Mouse (Mus musculus): ENCODE results near the gene Man1a. TPM values are rescaled to one million over a fixed set of nuclear protein-coding genes. Genes with fewer than 3 reads are reported as not detected.

The Man1a gene
- total RNA-seq (2021), result 10 to 100 TPM; 32.1 to 36.6 TPM
- long read RNA-seq, experiment 1, full-length matches to known transcripts, result 17 of 23 reads
- long read RNA-seq, experiment 1, partial matches to known transcripts, result 6 of 23 reads
- long read RNA-seq, experiment 1, other reads (novel, unspliced or antisense), result 0 of 23 reads
- long read RNA-seq, experiment 2, full-length matches to known transcripts, result 13 of 19 reads
- long read RNA-seq, experiment 2, partial matches to known transcripts, result 5 of 19 reads
- long read RNA-seq, experiment 2, other reads (novel, unspliced or antisense), result 1 of 19 reads

DNA sequence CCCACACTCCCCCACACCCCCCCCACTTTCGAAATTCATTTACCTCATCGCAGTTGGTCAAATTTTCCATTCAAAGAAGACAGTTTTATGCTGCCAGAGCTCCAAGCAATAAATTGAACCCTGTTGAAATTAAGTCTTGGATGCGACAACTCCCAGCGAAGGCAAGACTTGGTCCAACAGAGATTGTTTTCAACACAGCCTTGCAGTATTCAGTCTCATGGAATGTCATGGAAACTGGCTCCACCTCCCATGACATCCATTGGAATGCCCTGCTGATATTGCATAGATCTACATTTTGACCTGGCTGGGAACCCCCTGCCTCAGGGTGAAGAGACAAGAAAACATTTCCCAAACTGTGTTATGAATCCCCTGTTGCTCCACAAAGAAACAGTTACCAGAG is at the start of gene Man1a:
Gene Man1a, minus strand, starts transcription at position 190 of the 400 bp plus-strand sequence.
- peak; percentile 12 to 26 for DNase-seq
- intact Hi-C loops (cut with DNase I), result loop anchor here (5.0 to 10.0 kb wide), 2 partner anchors 214 to 1688 kb away; no protein-coding TSS in a partner anchor

DNA sequence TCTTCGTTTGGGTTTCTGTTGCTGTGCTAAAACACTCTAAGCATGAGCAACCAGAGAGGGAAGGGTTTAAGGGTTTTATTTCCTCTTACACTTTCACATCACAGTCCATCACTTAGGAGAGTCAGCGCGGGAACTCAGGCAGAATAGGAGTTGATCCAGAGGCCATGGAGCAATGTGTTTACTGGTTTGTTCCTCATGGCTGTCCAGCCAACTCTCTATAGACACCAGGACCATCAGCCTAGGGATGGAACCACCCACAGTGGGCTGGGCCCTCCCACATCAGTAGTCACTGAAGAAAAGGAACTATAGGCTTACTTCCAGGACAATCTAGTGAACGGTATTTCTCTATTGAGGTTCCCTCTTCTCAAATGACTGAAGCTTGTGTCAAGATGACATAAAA is 45.4 kb upstream of the Man1a start:
- DNase-seq, result no peak
- intact Hi-C loops (cut with DNase I), result no loop called here

DNA sequence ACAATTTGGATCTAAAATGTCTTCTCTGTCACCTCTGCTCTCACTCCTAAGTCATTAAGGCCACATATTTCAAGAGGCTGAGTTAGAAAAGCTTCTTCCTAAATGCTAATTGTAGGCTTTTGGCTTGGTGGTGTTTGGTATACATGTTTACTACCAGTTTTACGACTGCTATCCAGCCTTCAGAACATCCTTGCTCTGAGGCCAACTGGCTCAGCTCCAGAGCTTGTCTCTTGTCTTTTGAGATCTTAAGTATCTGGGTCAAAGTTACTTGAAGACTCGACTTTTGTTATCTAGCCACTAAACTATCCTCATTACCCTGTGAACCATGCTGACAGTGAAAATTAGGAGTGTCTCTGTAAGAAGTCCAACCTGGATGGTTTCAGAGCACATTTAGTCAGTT is 44.0 kb upstream of the Man1a start:
- intact Hi-C loops (cut with DNase I), result no loop called here

DNA sequence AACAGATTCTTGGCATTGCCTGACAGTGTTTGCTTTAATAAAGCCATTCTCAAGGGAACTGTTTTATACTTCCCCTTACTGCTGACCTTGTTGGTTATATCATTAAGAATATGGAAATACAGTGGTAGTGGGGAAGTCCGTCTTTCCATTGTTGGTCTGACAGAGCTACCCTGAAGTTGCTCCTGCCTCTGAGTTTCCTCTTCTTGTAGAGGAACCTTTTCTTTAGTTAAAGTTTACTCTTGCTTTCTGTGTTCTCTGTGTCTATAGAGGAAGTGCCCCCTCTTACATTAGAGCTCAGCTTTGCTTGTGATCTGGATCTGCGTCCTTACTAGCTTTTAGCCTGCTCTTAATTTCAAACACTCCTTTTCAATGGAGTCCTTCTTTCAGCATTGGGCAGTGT is 42.9 kb upstream of the Man1a start:
- intact Hi-C loops (cut with DNase I), result no loop called here

More for the DNA sequence above, 44.0 kb upstream of the Man1a start:
- peak in 1 of 2 experiments; percentile 5 for DNase-seq

DNA sequence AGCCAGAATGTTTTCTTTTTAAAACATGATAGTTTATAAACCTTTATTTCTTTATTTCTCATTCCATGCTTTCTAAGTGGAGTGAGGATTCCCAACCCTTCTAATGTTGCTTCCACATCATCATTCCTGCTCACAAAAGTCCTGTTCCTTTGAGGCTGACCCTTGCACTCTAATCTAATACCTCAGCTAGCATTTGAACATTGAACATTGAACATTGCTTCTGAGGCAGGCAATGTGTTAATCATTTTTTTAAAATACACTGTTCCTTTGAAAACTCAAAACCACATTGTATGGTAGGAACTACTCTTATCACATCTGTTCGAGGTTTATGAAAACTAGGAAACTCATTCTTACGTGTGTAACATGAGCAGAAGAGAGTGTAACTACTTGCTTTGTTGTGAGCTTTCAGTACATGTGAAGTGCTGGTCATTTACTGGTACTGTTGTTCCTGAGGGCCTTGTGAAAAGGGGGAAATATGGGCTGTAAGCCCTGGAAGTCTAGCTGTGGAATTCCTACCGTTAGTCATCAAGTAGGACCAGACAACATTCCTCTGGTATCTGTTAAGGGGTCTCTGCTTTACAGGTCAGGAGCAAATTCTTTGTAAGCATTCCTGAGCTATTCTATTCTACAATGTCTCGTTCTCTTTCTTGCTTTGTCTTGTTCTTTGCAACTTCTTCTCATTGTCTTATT is 42.0 kb upstream of the Man1a start:
- no peak for DNase-seq
- intact Hi-C loops (cut with DNase I), result no loop called here

More for the DNA sequence above, 42.9 kb upstream of the Man1a start:
- DNase-seq, result no peak

DNA sequence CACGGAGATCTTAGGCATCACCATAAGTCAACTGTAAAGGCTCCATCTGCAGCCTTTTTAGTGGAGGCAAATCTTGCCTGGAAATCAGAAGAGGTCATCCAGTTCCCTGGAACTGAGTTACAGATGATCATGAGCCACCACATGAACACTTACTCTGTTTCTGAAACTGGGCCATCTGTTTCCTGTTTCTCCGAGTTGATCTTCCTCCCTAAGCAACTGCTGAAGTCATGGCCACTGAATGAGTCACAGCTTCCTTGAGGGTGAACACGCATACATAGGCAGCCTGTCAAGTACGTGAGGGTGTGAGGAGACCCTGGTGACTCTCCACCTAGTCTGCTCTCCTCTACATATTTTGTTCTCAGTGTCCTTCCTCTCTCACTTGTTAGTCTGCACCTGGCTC is 41.4 kb upstream of the Man1a start:
- intact Hi-C loops (cut with DNase I), result no loop called here
- peak; percentile 23 to 43 for DNase-seq

DNA sequence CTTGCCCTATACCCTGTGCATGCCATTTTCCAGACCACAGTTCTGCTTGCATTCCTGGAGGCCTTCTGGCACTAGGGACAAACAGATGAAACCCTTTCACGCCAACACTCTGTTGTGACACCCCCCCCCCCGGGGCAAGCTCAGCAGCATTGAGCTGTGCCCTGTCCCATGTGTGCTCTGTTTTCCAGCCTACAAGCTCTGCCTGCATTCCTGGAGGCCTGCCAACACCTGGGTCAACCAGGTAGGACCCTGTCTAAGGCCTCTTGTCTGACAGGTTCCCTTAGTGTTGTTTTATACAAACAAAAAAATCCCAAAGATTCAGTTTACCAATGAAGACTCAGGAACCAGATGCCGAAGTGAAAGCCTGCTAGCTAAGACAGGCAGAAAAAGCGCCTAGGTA is 27.3 kb upstream of the Man1a start:
- DNase-seq, result no peak
- intact Hi-C loops (cut with DNase I), result no loop called here

DNA sequence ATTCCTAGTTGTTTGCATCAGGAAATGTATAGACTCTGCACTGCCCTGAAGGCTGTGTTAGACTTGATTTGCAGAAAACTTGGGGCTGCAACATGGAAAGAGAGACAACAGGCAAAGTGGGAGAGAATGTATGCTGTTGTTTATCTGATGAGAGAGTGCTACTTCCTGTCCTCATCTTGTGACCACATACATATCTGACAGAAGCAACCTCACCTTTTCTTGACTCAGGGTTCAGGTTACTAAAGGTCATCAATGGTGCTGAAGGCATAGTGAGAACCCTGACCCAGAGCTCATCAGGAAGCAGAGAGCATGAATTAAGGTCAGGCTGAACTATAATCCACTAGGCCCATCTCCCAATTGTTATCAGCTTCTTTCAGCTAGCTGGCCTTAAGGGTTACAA is 15.7 kb upstream of the Man1a start:
- no peak for DNase-seq
- intact Hi-C loops (cut with DNase I), result no loop called here

DNA sequence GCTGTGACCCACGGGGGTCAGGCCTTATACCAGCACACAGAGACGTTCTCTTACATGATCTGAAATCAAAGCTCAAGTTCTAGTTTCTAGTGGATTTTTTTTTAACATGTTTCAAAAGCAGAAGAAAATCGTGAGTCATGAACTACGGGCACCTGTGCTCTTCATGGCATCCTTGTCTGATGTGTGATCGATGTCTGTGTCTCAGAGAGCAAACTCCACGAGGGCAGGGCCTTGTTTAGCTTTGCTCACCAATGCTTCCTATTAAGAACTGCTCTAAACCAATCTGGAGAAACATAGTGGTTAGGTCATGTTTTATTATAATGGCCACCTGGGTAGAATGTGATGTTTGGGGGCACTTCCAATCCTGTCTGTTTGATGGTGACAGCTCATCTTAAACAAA is 13.5 kb upstream of the Man1a start:
- DNase-seq, result no peak
- intact Hi-C loops (cut with DNase I), result no loop called here

DNA sequence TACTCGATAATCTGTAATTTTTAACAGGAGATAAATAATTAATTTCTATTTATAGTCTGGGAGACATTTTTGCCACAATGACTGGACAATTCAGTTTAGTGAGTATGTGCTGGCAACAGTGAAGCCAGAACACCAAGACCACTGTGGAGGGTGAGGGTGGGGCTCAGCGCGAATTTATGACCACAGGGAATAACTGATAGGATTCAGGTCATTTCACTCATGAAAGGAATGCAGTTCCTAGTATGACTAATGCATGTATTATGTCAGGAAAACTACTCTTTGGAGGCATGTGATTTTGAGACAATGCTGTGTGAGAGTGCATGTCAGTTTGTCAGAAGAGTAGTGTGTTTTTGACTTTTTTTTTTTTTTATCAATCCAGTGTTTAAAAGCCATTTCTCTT is 10.9 kb upstream of the Man1a start:
- intact Hi-C loops (cut with DNase I), result no loop called here

DNA sequence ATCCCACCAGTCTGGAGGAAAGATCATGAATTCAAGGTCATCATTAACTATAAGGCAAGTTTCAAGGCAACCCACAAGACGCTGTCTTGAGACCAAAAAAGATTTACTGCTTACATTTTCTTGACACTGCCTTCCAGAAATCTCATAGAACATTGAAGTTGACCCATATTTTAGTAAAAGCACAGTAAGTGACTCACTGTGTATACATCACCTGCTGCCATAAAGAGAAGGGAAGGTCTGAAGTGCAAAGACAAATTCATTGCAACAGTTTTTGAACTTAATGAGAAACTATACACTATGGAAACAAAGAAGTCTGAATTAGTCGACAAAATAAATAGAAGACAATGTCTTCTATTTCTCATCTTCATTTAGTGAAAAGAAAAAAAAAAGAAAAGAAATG is 8.7 kb upstream of the Man1a start:
- DNase-seq, result no peak
- intact Hi-C loops (cut with DNase I), result no loop called here

More for the DNA sequence above, 10.9 kb upstream of the Man1a start:
- no peak for DNase-seq

DNA sequence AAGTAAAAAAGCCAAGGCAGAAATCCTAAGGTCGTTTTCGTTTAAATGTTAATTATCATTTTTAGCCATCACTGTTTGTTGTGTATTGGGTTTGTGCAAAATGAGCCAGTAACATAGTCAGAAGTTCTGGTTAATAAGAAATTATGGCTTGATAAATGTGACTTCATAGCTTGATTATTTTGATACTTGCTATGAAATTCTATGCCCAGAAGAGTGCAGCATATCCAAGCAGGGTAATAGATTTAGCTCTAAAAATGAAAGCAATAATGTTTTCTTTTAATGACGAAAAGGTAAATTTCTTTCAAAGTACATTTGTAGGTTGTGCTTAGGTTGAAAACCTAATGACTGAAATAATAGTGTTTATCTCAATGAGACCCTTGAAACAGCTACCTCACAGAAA is 596 bp upstream of the Man1a start:
- DNase-seq, result no peak
- intact Hi-C loops (cut with DNase I), result loop anchor here (5.0 to 10.0 kb wide), 2 partner anchors 215 to 1688 kb away; no protein-coding TSS in a partner anchor

DNA sequence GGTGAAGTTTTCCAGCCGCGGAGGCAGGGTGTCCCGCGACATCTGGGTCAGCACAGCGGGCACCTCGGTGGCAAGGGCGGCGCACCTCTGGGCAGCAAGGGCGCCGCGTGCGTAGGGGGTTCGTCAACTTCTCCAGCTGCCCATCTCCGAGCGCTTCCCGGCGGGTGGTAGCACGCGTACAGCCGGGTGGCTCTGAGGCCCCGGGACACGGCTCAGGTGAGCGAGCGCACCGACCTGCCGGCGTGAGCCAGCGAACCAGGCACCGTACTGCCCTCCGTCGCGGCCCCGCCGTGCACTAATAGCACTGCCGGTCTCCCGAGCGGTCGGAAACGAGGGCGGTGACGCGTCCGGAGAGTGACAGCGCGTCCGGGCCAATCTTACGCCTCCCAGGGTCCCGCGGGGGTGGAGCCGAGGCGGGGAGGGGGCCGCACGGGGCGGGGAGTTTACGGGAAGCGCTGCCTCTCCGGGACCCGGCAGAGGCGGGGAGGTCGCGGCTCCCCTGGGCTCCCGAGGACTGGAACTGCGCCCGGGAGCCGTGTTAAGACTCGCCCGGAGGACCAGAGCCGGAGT is 883 bp downstream of the Man1a start:
- intact Hi-C loops (cut with DNase I), result loop anchor here (5.0 to 10.0 kb wide), 2 partner anchors 213 to 1689 kb away; no protein-coding TSS in a partner anchor
- DNase-seq, result peak; percentile 98 to 99

DNA sequence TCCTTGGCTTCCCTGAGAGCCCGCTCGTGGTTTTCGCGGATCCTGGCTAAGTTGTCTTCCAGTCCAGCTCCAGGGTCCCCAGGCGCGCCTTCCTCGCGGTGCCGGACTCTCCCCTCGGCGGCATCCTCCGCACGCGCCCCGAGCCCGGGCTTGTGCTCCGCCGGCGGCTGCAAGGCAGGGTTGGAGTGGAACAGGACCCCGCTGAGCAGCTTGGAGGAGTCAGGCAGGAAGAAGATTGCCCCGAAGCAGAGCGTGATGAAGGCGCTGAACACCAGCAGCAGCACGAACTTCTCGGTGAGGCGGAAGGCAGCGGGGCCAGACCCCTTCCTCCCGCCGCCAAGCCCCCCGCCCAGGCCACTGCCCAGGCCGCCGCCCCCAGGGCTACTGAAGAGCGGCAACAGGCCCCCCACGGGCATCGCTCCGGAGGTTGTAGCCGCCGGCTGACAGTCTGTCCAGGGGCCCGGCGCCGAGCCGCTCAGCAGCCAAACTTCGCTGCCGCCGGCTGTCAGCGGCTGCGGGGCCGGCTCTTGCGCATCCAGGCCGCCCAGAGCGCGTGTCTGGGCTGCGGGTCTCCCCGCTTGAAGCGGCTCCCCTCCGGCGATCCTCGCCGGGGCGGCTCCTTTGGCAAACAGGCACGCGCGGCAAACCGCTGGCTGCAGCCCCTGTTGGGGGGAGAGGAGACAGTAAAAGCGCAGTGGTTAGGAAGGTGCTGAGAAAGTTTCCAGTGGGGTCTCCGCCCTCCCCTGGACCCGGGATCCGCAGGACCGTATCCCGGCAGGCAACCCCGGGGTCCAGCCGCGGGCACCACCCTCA is 1.6 kb downstream of the Man1a start:
- intact Hi-C loops (cut with DNase I), result loop anchor here (5.0 to 10.0 kb wide), 3 partner anchors 38 to 1690 kb away; no protein-coding TSS in a partner anchor
- peak; percentile 52 to 56 for DNase-seq

DNA sequence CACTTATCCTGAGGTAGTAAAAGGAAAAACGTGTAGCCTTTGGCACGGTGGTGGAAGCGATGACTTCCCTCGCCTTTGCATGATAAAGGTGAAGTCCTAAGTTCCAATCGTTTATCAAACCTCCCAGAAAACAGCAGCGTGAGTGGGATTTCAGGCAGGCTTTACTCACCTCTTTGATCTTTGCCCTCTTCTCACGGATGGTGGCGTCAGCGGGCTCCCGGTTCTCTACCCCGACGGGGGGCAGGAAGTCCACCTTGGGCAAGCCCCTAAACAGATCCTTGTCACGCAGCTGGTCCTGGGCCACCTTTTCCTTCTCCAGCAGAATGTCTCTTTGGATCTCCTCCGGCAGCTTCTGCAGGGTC is 2.2 kb downstream of the Man1a start:
- intact Hi-C loops (cut with DNase I), result loop anchor here (5.0 to 10.0 kb wide), 2 partner anchors 37 to 1691 kb away; no protein-coding TSS in a partner anchor
- DNase-seq, result no peak

DNA sequence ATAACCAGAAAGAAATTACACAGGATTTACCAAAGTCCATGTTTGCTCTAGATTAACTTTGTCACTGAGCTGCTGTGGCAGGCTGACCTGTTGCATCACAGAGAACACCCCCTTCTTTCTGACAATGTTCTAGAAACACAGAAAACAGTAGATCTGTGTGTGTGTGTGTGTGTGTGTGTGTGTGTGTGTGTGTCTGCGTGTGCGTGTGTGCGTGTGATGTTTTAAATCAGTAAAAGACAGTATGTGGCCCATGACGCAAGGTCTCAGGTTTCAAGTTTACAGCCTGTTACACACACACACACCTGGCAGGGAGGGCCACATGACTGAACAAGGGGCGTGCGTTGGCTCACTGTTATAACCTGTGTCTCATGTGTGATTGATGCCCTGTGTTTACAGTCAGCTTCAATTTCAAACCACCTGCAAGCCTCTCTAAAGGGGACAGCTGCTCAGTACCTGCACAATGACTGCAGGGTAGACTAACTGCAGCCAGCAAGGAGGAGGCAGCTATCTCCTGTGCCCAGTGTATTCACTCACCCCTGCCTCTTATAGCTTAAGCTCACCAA is 2.7 kb downstream of the Man1a start:
- intact Hi-C loops (cut with DNase I), result loop anchor here (5.0 to 10.0 kb wide), 2 partner anchors 36 to 1691 kb away; no protein-coding TSS in a partner anchor

DNA sequence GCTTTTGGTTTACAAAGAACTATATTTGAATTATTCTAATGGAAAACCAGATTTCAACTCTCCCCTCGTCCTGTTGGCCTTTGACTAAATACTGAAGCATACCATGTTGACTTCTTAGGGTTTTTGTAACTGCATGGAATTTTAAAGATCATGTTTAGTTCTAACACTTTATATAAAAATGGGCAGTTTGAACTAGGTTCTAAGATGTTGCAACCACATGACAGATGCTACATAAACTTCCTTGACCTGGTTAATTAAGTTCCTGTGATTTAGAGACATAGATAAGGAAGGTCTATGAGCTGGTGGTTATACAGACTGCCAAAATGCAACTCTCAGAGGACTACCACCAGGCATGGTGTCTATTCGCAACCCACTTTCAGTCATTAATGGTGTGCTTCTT is 4.1 kb downstream of the Man1a start:
- DNase-seq, result no peak
- intact Hi-C loops (cut with DNase I), result loop anchor here (5.0 to 10.0 kb wide), 2 partner anchors 35 to 1692 kb away; no protein-coding TSS in a partner anchor

More for the DNA sequence above, 2.7 kb downstream of the Man1a start:
- DNase-seq, result peak in 1 of 2 experiments; percentile 12

DNA sequence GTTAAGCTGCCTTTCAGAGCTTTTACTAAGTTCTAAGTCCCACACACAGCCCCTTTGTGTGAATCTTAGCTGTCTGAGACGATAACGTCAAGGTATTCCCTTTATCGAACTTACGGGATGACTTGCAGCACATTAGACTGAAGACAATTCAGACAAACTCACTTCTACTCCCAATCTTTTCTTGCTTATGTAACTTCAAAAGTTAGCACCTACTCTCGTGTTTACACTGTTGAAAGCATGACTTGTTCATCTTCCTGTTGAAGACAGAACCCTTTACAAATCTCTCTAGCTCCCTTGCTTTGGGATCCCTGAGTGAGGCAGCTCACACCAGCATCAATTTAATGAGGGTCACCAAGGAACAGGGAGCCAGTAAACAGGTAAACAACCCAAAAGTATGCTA is 5.9 kb downstream of the Man1a start:
- no peak for DNase-seq
- intact Hi-C loops (cut with DNase I), result loop anchor here (5.0 to 10.0 kb wide), 2 partner anchors 33 to 1694 kb away; no protein-coding TSS in a partner anchor

DNA sequence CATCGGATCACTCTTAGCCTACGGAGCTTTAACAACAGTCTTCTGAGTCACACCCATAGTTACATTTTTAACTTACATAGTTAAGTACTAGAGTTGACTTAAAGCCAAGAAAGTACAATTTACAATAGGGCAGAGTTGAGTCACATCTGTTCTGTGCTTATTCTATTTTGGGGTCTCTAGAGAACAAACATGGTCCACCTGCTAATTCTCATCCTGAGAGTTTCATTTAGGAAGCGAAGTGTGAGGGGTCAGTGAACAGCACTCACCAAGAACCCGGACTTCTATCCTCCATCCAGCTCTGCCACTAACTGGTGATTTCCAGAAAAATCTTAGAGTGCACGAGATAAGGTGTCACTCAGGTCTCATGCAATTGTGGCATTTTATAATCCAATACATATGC is 7.0 kb downstream of the Man1a start:
- no peak for DNase-seq
- intact Hi-C loops (cut with DNase I), result no loop called here

DNA sequence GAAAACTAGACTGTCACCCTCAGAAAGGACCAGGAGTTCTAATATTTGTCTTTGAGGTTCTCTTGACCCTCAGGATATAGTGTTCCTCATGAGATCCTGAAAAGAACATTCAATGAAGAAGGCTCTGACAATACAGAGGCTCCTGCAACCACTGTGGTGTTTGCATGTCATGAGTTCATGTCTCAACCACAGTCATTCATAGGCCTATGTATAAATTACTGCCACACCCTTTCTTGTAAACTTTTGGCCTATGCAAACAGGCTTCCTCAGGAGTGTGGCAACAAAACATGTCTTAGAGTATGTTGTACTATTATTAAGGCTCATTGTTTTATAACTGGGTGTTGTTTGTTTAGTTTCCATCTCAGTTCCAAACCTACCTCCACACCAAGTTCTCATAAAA is 9.7 kb downstream of the Man1a start:
- no peak for DNase-seq
- intact Hi-C loops (cut with DNase I), result no loop called here

Data from heart, postnatal 14 days (tissue).